Mouse (Mus musculus): ENCODE measurements at regions not wholly inside any gene's neighbourhood (a gene's known extent, or its start where the extent isn't known, plus 50 kb on each side); places are given as distances from the start of the nearest gene placed in this dataset.

- no peak for TF ChIP-seq POLR2A (IDR thresholded peaks at IDR 0.05; ENCODE audit: low read depth, low read length)
- no peak for TF ChIP-seq CTCF (conservative IDR thresholded peaks at IDR 0.05; ENCODE audit: insufficient read depth, insufficient read length, low read depth, low read length)
Measured at GRCm38 (mm10) chr13:42392701-42393100, 91.4 kb downstream of the Edn1 start.
